Mouse (Mus musculus) ES-CJ7 (cell line): ENCODE results near the gene Tomm6.
A peak's percentile ranks its signal among the peaks of the same experiment; 100 is the strongest.
"Not testable (repeated sequence)": the region's sequence is repeated elsewhere in the genome, so short reads cannot be mapped to it uniquely, and the experiment has no call there.

Source experiments
- DNase-seq: peaks from one replicate; pipeline ENCODE4 v3.0.0; 2011; ENCODE audit warnings: low read depth, low spot score

The Tomm6 gene

DNA sequence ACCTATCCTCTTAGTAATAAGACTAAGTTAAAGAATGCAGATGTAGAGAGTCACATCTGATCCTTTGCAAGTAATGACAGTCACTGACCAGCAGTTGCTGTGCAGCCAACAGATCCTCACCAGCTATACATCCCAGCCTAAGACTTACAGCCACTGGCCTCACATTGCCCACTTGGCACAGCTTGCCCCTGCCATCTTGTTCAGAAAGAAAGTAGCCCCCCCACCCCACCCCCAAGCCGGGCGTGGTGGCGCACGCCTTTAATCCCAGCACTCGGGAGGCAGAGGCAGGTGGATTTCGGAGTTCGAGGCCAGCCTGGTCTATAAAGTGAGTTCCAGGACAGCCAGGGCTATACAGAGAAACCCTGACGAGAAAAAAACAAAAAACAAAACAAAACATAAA lies 33.8 kb downstream of the Tomm6 start:
- DNase-seq, result not testable (repeated sequence)

DNA sequence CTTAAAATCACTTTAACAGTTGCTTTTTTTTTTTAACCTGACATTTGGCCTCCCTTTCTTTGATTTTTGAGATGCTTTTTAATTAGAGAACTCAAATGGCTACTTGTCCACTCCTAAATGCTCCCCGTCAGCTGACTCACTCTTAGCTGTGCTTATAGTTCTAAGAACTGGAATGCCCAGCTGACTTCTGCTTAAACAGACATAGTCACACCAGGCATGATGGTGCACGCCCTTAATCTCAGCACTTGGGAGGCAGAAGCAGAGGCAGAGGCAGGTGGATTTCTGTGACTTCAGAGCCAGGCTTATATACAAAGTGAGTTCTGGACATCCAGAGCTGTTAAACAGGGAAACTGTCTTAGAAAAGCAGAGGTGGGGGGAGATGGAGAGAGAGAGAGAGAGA lies 36.2 kb downstream of the Tomm6 start:
- no peak for DNase-seq

DNA sequence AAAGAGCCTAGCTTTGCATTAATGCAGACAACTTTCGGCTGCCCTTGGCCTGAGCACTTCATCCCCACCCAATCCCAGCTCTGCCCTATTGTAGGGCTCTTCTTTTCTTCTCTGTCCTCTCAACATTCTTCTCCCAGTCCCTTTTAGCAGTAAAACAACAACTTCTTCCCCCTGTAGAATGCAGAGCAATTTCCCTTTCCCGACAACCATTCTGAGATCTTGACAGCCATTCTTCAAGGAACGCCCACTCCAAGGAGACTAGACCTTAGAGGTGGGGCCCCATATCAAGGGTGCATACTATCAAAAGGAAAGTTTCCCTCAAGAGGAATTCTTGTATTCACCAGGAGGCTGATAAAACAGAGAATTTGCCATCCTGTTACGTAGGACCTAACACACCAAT lies 39.2 kb downstream of the Tomm6 start:
- DNase-seq, result peak; percentile 58

DNA sequence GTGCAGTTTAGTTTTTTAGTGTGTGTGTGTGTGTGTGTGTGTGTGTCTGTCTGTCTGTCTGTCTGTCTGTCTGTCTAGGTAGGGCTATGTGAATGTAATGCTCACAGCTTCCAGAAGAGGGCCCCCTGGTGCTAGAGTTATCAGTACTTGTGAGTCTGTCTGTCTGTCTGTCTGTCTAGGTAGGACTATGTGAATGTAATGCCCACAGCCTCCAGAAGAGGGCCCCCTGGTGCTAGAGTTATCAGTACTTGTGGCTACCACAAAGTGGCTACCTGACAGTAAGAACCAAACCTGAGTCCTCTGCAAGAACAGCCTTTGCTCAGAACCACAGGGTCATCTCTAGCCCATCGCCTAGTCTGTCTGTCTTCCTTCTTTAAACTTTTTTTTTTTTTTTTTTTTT lies 41.5 kb downstream of the Tomm6 start:
- DNase-seq, result peak; percentile 96

DNA sequence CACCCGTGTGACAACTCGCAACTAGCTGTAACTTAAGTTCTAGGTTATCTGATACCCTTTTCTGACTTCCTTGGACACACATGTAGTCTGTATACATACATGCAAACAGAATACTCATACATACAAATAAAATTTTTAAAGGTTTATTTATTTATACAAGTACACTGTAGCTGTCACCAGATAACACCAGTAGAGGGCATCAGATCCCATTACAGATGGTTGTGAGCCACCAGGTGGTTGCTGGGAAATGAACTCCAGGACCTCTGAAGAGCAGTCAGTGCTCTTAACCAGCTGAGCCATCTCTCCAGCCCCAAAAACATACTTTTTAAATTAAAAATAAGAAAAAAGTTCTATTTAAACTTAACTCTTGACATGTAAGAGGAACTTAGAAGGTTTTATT lies 45.2 kb downstream of the Tomm6 start:
- DNase-seq, result no peak
